Mouse (Mus musculus) left cerebral cortex, adult 11 months (tissue): ENCODE data around the gene Zfyve19.

ENCODE experiments used
- DNase-seq: peaks from one replicate; pipeline ENCODE4 v3.0.0; 2022; ENCODE audit warnings: low spot score

The Zfyve19 gene

GRCm38 (mm10) chr2:119254976-119255375 is 46.6 kb downstream of the Zfyve19 start:
- DNase-seq: no peak

GRCm38 (mm10) chr2:119260518-119260917 is 52.1 kb downstream of the Zfyve19 start:
- no peak for DNase-seq

GRCm38 (mm10) chr2:119261326-119261725 is 52.9 kb downstream of the Zfyve19 start:
- no peak for DNase-seq

DNA sequence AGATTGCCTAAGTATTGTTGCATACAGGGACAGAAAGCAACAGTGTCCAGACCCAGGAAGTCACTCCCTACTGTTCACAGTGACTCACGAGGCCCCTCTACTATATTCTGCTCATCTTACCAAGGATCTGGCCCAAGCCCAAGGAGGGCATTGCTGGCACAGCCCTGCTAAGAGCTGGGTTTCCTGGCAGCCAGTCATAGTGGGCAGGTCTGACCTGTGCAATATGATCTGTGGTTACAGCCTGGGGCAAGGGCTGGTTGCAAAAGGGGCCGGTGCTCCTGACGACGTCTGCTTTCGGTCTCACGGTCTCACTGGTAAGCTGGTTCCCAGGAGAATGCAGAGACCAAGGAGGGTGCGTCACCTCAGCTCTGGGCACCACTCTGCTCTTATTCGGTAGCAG is 54.6 kb downstream of the Zfyve19 start:
- no peak for DNase-seq

DNA sequence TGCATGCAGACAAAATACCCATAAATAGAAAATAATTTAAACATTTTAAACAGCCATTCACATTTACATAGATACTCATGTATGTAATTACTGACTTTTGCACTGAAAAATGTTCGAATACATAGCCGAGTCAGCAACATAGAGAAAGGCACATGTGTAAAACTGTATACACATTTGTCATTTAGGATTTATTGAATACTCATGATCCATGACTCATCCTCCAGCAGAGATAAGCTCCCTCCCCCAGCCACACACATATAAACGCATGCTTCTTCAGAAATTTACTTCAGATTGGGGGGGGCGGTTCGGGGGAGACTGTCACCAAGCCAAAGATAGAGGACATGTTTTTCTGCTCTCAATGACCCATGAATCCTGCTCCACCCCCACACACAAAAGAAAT is 55.4 kb downstream of the Zfyve19 start:
- DNase-seq: no peak
